Mouse (Mus musculus) G1E (cell line): ENCODE measurements around the gene Auts2. TPM values are rescaled to one million over a fixed set of nuclear protein-coding genes. Genes with fewer than 3 reads are reported as not detected.

ENCODE experiments used
- ATAC-seq: 2 replicates; pipeline ENCODE4 v1.8.0; 2016; ENCODE audit warnings: mild to moderate bottlenecking; ENCODE audit not compliant: insufficient number of reproducible peaks, poor library complexity, low FRiP score, severe bottlenecking; ENCODE audit errors: extremely low read depth
- DNase-seq: peaks from one replicate; pipeline ENCODE4 v3.0.0; 2012; ENCODE audit warnings: low spot score
- H3K27me3 ChIP-seq: 2 replicates; pipeline ENCODE4 v1.6.1; 2012; ENCODE audit warnings: mild to moderate bottlenecking, low read length, inconsistent platforms; ENCODE audit not compliant: insufficient read depth
- H3K36me3 ChIP-seq: replicated peaks from 2 replicates; pipeline ENCODE3; 2012; ENCODE audit warnings: mild to moderate bottlenecking, inconsistent platforms
- H3K4me1 ChIP-seq: 2 replicates; pipeline ENCODE4 v1.6.1; 2012; ENCODE audit warnings: low read depth, low read length, inconsistent platforms, mixed read lengths; ENCODE audit not compliant: insufficient read depth
- H3K4me3 ChIP-seq: 2 replicates; pipeline ENCODE4 v1.5.1; 2012; ENCODE audit warnings: low read depth, mild to moderate bottlenecking, inconsistent platforms, low read length, moderate library complexity, mixed read lengths
- H3K9me3 ChIP-seq: replicated peaks from 2 replicates; pipeline ENCODE4 v1.6.1; 2012; ENCODE audit warnings: inconsistent platforms
- CTCF ChIP-seq: IDR thresholded peaks from 2 replicates; pipeline ENCODE4 v1.5.1; 2012; ENCODE audit warnings: low read depth, low read length, inconsistent platforms, mixed read lengths
- GATA1 ChIP-seq: IDR thresholded peaks from 2 replicates; pipeline ENCODE4 v1.6.1; 2012; ENCODE audit warnings: borderline replicate concordance, low read length, inconsistent platforms, mixed read lengths
- GATA2 ChIP-seq: IDR thresholded peaks from 2 replicates; pipeline ENCODE4 v1.6.1; 2012; ENCODE audit warnings: low read depth, low read length, inconsistent platforms, borderline replicate concordance
- POLR2AphosphoS5 ChIP-seq: IDR thresholded peaks from 2 replicates; pipeline ENCODE4 v1.6.1; 2012; ENCODE audit warnings: low read depth, low read length, inconsistent platforms; ENCODE audit not compliant: insufficient replicate concordance
- TAL1 ChIP-seq: conservative IDR thresholded peaks from 2 replicates; pipeline ENCODE4 v1.6.1; 2012; ENCODE audit warnings: low read depth, low read length, inconsistent platforms, mixed read lengths
- polyA plus RNA-seq: library from polyadenylated mRNA; stranded (reverse); fragments of >175 nt; gene quantifications from 2 replicates; pipeline ENCODE4 v1.2.3, GENCODE M21; 2012
- total RNA-seq, 2 experiments: library from RNA; stranded (forward) in 1 of 2; stranded (reverse) in 1 of 2; fragments of 200-1000 nt in 1 of 2; fragments of >200 nt in 1 of 2; fragmentation: Nextera tagmentation in 1 of 2; gene quantifications; 2 replicates each; pipeline ENCODE4 v1.2.3; 2014 to 2017

Gene Auts2
- total and polyA plus RNA-seq, 3 experiments: 0.09 to 1.3 (median 0.90) TPM

DNA sequence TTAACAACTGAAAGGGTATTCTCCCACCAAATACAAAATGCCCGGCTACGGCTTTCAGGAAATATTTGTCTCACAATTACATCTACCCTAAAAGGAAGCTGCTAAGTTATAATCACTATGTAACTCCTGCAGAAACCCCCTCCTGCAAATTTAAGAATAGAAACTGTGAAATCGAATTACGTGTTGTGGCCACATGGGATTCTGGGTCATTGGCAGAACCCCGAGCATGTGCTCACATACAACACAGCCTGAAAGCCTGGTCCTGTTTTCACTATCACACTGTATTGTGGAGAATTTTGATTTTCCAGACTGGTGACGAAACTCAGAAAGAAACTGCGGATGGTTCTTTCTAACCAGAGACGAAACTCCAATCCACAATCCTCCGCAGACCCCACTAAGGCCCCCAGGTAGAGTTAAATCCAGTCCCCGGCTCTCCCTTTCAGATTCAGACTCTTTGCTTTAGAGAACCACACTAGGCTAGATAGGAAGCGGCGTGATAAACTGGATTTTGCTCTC lies 21.7 kb downstream of the Auts2 start:
- DNase-seq: no peak
- Histone ChIP-seq H3K4me3 (no peak overlapping the region), H3K27me3 (no peaks in the 10 kb centered on the region), H3K9me3 (no peaks in the 10 kb centered on the region), H3K36me3 (no peaks in the 10 kb centered on the region), H3K4me1 (no peaks in the 10 kb centered on the region)
- no peak for ATAC-seq
- TF ChIP-seq TAL1 (no peak), POLR2AphosphoS5 (no peak), CTCF (no peak), GATA2 (no peak), GATA1 (no peak)

DNA sequence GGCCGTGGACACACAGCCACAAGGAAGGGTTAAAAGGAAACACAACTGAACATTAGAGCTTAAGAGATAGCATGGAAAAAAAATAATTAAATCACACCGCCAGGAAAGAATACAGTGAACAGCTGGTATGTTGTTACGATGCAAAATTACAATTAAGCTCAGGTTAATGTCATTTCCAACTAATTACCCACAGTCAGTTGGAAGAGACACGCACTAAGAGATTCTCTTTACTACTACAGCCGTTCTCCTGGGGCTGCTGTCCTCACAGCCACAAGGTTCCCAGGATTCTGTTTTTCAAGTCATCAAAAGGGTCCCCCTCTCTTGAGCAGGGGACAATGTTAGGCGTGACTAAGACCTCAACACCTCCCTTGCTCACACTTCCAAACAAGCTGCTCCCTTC lies 25.3 kb downstream of the Auts2 start:
- DNase-seq (no peak), ATAC-seq (no peak; the same call in 1 of the 2 replicates)
- Histone ChIP-seq H3K4me3 (no peak overlapping the region), H3K27me3 (no peaks in the 10 kb centered on the region), H3K4me1 (no peaks in the 10 kb centered on the region), H3K36me3 (no peaks in the 10 kb centered on the region), H3K9me3 (no peaks in the 10 kb centered on the region)
- TF ChIP-seq GATA2: no peak

DNA sequence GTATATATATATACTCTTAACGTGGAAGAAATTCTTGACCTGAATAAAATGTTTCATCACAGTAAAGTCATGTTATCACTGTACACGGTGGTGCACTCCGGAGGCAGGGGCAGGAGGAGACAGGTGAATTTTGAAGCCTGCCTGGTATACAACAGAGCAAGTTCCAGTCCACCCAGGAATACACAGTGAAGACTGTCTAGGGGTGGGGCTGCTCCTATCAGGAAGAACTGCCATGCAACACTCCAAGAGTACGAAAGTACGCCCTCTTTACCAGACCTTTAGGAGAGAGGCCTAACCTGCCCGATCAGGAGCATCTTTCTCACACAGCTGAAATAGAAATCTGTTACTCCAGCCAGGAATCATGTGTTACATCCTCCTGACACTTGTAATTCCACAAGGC lies 28.6 kb downstream of the Auts2 start:
- DNase-seq (no peak), ATAC-seq (no peak)
- TF ChIP-seq GATA2 (no peak), GATA1 (no peak)
- no peaks in the 10 kb centered on the region for H3K36me3 ChIP-seq
- no peaks in the 10 kb centered on the region for H3K27me3 ChIP-seq
- H3K4me3 ChIP-seq: no peak overlapping the region
- no peaks in the 10 kb centered on the region for H3K4me1 ChIP-seq
- no peaks in the 10 kb centered on the region for H3K9me3 ChIP-seq

DNA sequence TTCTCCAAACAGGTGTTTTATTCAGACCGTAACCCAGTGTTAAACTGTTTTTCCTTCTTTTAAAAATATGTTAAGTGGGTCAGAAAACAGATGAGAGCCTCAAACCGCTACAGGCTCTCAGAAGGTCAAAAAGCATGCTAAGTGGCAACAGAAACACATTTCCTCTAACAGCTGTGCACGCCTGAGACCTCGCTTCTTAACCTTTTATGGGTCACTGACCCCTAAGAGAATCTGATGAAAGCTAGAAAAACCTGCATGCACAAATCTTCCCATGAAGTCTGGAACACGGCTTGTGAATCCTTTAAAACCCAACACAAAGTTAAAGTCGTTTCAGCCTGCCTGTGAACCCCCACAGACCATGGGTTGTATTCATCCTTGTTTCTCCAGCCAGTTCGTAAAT lies 29.9 kb downstream of the Auts2 start:
- no peaks in the 10 kb centered on the region for H3K4me1 ChIP-seq
- TF ChIP-seq POLR2AphosphoS5: no peak
- TF ChIP-seq TAL1: no peak
- no peak for TF ChIP-seq CTCF
- TF ChIP-seq GATA1: no peak
- TF ChIP-seq GATA2: no peak
- H3K9me3 ChIP-seq: no peaks in the 10 kb centered on the region
- DNase-seq: no peak
- H3K4me3 ChIP-seq: no peak overlapping the region
- no peaks in the 10 kb centered on the region for H3K27me3 ChIP-seq
- ATAC-seq: no peak
- no peaks in the 10 kb centered on the region for H3K36me3 ChIP-seq

DNA sequence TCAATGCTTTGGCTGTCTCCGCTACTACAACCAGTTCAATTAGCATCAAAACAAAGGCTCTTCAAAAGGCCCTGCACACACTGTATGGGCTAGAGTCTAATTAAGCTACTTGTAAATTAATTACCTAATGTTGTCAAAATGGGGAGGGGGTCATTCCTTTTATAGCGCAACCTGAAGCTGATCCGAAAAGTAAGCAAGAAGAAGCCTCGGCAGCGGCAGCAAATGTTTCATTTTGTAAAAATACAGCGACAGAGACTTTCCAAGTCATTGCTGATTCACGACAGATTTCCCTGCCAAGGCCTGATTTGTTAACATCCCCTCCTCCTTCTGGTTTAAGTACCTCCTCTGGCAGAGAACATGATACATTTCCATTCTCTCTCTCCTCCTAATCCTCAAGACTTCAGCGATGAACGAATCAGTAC lies 33.7 kb downstream of the Auts2 start:
- ATAC-seq: no peak

DNA sequence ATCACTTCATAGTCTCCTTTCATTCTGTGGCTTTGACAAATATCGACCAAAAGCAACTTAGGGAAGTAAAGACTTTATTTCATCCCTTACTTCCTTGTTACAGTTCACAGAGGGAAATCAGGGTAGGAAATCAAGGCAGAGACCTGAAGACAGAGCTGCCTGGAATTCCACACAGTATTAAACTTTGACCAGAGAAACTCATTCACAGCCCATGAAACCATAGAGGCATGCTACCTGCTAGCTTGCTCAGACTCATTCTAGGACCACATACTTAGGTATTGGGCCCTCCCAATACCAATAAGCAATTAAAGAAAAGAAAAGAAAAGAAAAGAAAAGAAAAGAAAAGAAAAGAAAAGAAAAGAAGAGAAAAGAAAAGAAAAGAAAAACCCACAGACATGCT lies 38.3 kb downstream of the Auts2 start:
- H3K27me3 ChIP-seq: no peaks in the 10 kb centered on the region
- no peaks in the 10 kb centered on the region for H3K36me3 ChIP-seq
- peaks cover 2% of the 10 kb centered on the region; the same call in 1 of the 2 replicates for H3K4me1 ChIP-seq
- DNase-seq (no peak), ATAC-seq (no peak)
- TF ChIP-seq TAL1: no peak
- no peak for TF ChIP-seq POLR2AphosphoS5
- no peak overlapping the region for H3K4me3 ChIP-seq
- H3K9me3 ChIP-seq: no peaks in the 10 kb centered on the region

More for the DNA sequence above, 33.7 kb downstream of the Auts2 start:
- no peak for DNase-seq
- H3K4me1 ChIP-seq: no peaks in the 10 kb centered on the region
- no peaks in the 10 kb centered on the region for H3K36me3 ChIP-seq
- H3K9me3 ChIP-seq: no peaks in the 10 kb centered on the region
- H3K4me3 ChIP-seq: no peak overlapping the region
- TF ChIP-seq POLR2AphosphoS5: no peak
- no peak for TF ChIP-seq CTCF
- TF ChIP-seq GATA1: no peak
- TF ChIP-seq TAL1: no peak
- no peak for TF ChIP-seq GATA2
- no peaks in the 10 kb centered on the region for H3K27me3 ChIP-seq

DNA sequence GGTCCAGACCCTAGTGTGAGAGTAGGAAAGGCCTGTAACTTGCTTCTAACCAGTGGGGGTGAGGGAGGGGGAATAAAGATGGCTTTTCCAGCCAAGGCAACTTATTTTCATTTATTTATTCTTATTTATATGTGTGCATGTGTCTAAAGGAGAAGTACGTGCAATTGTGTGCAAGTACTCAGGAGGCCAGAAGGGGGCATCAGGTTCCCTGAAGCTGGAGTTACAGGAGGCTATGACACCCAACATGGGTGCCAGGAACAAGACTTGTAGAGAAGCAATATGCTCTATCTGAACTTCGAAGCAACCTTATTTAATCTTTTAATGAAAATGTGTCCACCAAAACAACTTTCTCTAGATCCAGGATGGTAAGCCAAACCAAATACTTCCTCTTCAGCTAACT lies 39.7 kb downstream of the Auts2 start:
- H3K4me3 ChIP-seq: no peak overlapping the region
- ATAC-seq: no peak
- H3K4me1 ChIP-seq: peaks cover 2% of the 10 kb centered on the region; the same call in 1 of the 2 replicates
- DNase-seq: no peak
- H3K27me3 ChIP-seq: no peaks in the 10 kb centered on the region
- H3K9me3 ChIP-seq: no peaks in the 10 kb centered on the region
- no peaks in the 10 kb centered on the region for H3K36me3 ChIP-seq
- TF ChIP-seq GATA1 (no peak), CTCF (no peak), GATA2 (no peak), POLR2AphosphoS5 (no peak), TAL1 (no peak)
